Mouse (Mus musculus) gonadal fat pad, adult 2 months (tissue): ENCODE measurements around the gene 4931422A03Rik. TPM values are rescaled to one million over a fixed set of nuclear protein-coding genes. Genes with fewer than 3 reads are reported as not detected.

Source experiments
- DNase-seq: peaks from one replicate; pipeline ENCODE4 v3.0.0-alpha.2; 2012; ENCODE audit warnings: low read depth
- polyA plus RNA-seq: library from polyadenylated mRNA; depleted of rRNA; stranded (reverse); fragments of >200 nt; gene quantifications from 2 replicates; pipeline ENCODE4 v1.2.3, GENCODE M21; 2012; rRNA removed

Gene 4931422A03Rik
- polyA plus RNA-seq, 1 experiment, result 0.14 TPM

GRCm38 (mm10) chr2:103937670-103938069 lies 90.5 kb downstream of the 4931422A03Rik start:
- DNase-seq, result no peak

GRCm38 (mm10) chr2:103936666-103937065 lies 91.5 kb downstream of the 4931422A03Rik start:
- no peak for DNase-seq

GRCm38 (mm10) chr2:103935691-103936435 lies 92.3 kb downstream of the 4931422A03Rik start:
- DNase-seq, result no peak

- DNase-seq, result no peak
Measured at GRCm38 (mm10) chr2:103934670-103935069, 93.5 kb downstream of the 4931422A03Rik start.

- DNase-seq, result no peak
Measured at GRCm38 (mm10) chr2:103934270-103934669, 93.9 kb downstream of the 4931422A03Rik start.

- DNase-seq, result no peak
Measured at GRCm38 (mm10) chr2:103932480-103932879, 95.7 kb downstream of the 4931422A03Rik start.

- DNase-seq, result no peak
Measured at GRCm38 (mm10) chr2:103932025-103932424, 96.1 kb downstream of the 4931422A03Rik start.

GRCm38 (mm10) chr2:103931511-103931911 lies 96.7 kb downstream of the 4931422A03Rik start:
- no peak for DNase-seq

GRCm38 (mm10) chr2:103930306-103931019 lies 97.7 kb downstream of the 4931422A03Rik start:
- no peak for DNase-seq

- no peak for DNase-seq
Measured at GRCm38 (mm10) chr2:103927610-103928145, 100.5 kb downstream of the 4931422A03Rik start.

- DNase-seq, result no peak
Measured at GRCm38 (mm10) chr2:103926586-103927113, 101.5 kb downstream of the 4931422A03Rik start.

GRCm38 (mm10) chr2:103919488-103919887 lies 108.7 kb downstream of the 4931422A03Rik start:
- no peak for DNase-seq

GRCm38 (mm10) chr2:103918375-103918774 lies 109.8 kb downstream of the 4931422A03Rik start:
- no peak for DNase-seq

- DNase-seq, result no peak
Measured at GRCm38 (mm10) chr2:103917375-103917774, 110.8 kb downstream of the 4931422A03Rik start.

Other genes starting within 250 kb of the 4931422A03Rik start
- gene Caprin1, start 230.7 kb downstream of the 4931422A03Rik start, polyA plus RNA-seq, result 112 and 138 TPM in 2 replicates
- gene Lmo2, start 70.4 kb downstream of the 4931422A03Rik start, polyA plus RNA-seq, result 12.7 and 13.0 TPM in 2 replicates
- 26.4 and 28.4 TPM in 2 replicates for gene Fbxo3, start 640 bp downstream of the 4931422A03Rik start, polyA plus RNA-seq
- gene Gm10912, start 37.5 kb upstream of the 4931422A03Rik start, polyA plus RNA-seq, result 0.12 TPM in 1 of 2 replicates, not detected in the other
- gene Gm10799, start 40.2 kb upstream of the 4931422A03Rik start, polyA plus RNA-seq, result not detected in 2 replicates
- gene Cd59b, start 41.5 kb upstream of the 4931422A03Rik start, polyA plus RNA-seq, result 7.5 and 12.0 TPM in 2 replicates
- gene Cd59a, start 67.4 kb upstream of the 4931422A03Rik start, polyA plus RNA-seq, result 31.7 and 76.2 TPM in 2 replicates
- gene A930018P22Rik, start 94.4 kb upstream of the 4931422A03Rik start, polyA plus RNA-seq, result 0.27 and 0.38 TPM in 2 replicates